Mouse (Mus musculus) thymus, adult 2 months (tissue): ENCODE measurements around the gene Megf11. TPM values are rescaled to one million over a fixed set of nuclear protein-coding genes. Genes with fewer than 3 reads are reported as not detected.
"Not testable (repeated sequence)": the region's sequence is repeated elsewhere in the genome, so short reads cannot be mapped to it uniquely, and the experiment has no call there.

ENCODE experiments used
- DNase-seq: peaks from one replicate; pipeline ENCODE4 v3.0.0; 2021
- H3K27ac ChIP-seq: fragments of 200-500 bp; 2 replicates; pipeline ENCODE4 v1.5.1; 2012; ENCODE audit warnings: low read length, control low read depth; ENCODE audit not compliant: control insufficient read depth, insufficient read depth
- H3K27me3 ChIP-seq: fragments of 200-500 bp; 2 replicates; pipeline ENCODE4 v1.6.1; 2012; ENCODE audit warnings: mild to moderate bottlenecking, low read length, moderate library complexity, mixed read lengths; ENCODE audit not compliant: control insufficient read depth, insufficient read depth
- H3K36me3 ChIP-seq: fragments of 200-500 bp; 2 replicates; pipeline ENCODE4 v1.6.1; 2012; ENCODE audit warnings: mild to moderate bottlenecking, low read length, moderate library complexity; ENCODE audit not compliant: control insufficient read depth, insufficient read depth
- H3K4me1 ChIP-seq: fragments of 200-500 bp; replicated peaks from 2 replicates; pipeline ENCODE4 v1.6.1; 2012; ENCODE audit warnings: low read length; ENCODE audit not compliant: control insufficient read depth, insufficient read depth
- H3K4me3 ChIP-seq: fragments of 200-500 bp; 2 replicates; pipeline ENCODE4 v1.5.1; 2012; ENCODE audit warnings: mild to moderate bottlenecking, low read length, control low read depth, moderate library complexity; ENCODE audit not compliant: control insufficient read depth, insufficient read depth
- CTCF ChIP-seq: fragments of 200-500 bp; IDR thresholded peaks from 2 replicates; pipeline ENCODE4 v1.5.1; 2012; ENCODE audit warnings: mild to moderate bottlenecking, control low read depth, low read length, moderate library complexity, borderline replicate concordance; ENCODE audit not compliant: control insufficient read depth, poor library complexity, insufficient read depth; ENCODE audit errors: extremely low read depth
- POLR2A ChIP-seq: fragments of 200-500 bp; IDR thresholded peaks from 2 replicates; pipeline ENCODE4 v1.6.1; 2012; ENCODE audit warnings: mild to moderate bottlenecking, low read length, control low read depth, moderate library complexity; ENCODE audit not compliant: control insufficient read depth, poor library complexity, insufficient read depth; ENCODE audit errors: extremely low read depth
- WGBS: fragments of 180-500 bp; shearing (Covaris S2); methylation state at CpG from one replicate; pipeline ENCODE4 v1.1.7; 2018; 5-methylcytosine and 5-hydroxymethylcytosine counted together
- polyA plus RNA-seq: library from polyadenylated mRNA; depleted of rRNA; stranded (reverse); fragments of >200 nt; gene quantifications from 2 replicates; pipeline ENCODE4 v1.2.3, GENCODE M21; 2012

The Megf11 gene
- polyA plus RNA-seq, 1 experiment = 0.70 TPM

DNA sequence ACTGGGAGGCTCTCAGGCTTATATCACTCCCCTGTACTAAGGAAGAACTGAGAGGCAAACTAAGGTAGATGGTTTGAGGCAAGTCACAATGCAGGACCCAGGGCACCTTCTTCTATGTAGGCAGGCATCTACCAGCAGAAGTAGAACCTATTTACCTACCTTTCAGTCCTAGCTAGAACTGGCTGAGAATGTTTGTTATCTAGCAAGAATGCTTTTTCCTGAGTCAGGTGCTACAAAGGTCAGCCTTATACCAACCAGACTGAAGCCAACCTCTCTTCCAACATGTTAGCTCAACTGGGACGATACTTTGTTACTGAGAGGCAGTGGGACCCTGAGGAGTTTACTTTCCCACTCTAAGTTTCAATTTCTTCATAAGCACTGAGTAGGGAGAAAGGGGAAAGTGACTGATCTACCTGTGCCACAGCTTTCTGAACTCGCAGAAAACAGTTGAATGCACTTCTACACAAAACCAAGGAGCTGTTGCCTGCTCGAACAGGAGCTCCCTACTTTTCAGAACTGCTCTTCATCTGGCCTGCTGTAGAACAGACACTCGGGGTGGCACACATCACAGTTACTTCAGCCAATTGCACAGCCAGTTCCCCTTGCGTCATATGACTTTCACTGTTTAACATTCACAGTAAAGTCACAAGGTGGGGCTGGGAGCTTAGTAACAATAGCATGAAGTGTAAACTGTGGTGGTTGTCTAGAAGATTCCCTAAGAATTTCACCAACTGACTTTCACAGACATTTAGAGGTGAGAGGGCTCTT lies 318.8 kb downstream of the Megf11 start:
- H3K4me3 ChIP-seq = no peak overlapping the region
- H3K36me3 ChIP-seq = peaks cover 13% of the 10 kb centered on the region
- no peak for DNase-seq
- H3K4me1 ChIP-seq = 0 out of 2 replicates have a peak, but pooled peaks cover 2% of the 10 kb centered on the region
- 90% methylated on average over 5 of the region's 5 CpGs for WGBS
- TF ChIP-seq POLR2A (no peak), CTCF (no peak)
- no peak overlapping the region for H3K27ac ChIP-seq
- no peaks in the 10 kb centered on the region for H3K27me3 ChIP-seq

DNA sequence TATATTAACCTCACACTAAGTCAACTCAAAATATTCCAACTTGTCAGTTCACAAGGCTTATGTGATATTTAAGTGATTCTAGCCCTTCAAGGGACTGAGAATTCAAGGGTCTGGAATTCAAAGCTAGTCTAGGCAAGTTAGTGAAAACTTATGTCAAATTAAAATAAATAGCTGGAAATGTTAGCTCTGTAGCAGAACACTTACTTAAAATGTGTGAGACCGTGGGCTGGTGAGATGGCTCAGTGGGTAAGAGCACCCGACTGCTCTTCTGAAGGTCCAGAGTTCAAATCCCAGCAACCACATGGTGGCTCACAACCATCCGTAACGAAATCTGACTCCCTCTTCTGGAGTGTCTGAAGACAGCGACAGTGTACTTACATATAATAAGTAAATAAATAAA lies 324.9 kb downstream of the Megf11 start:
- H3K4me3 ChIP-seq, H3K27ac ChIP-seq, H3K4me1 ChIP-seq, DNase-seq, H3K27me3 ChIP-seq: not testable (repeated sequence)
- WGBS = 96% methylated on average over 5 of the region's 5 CpGs
- H3K36me3 ChIP-seq = peaks cover 13% of the 10 kb centered on the region

- H3K27ac ChIP-seq = no peak overlapping the region
- WGBS = 89% methylated on average over 5 of the region's 5 CpGs
- H3K4me1 ChIP-seq = no peaks in the 10 kb centered on the region
- TF ChIP-seq POLR2A (no peak), CTCF (no peak)
- peaks cover 19% of the 10 kb centered on the region for H3K36me3 ChIP-seq
- no peaks in the 10 kb centered on the region for H3K27me3 ChIP-seq
- H3K4me3 ChIP-seq = no peak overlapping the region
- no peak for DNase-seq
Observed at GRCm38 (mm10) chr9:64719526-64720163, 334.2 kb downstream of the Megf11 start.

GRCm38 (mm10) chr9:64726454-64726853 lies 341.0 kb downstream of the Megf11 start:
- DNase-seq = no peak
- Histone ChIP-seq H3K27ac (no peak overlapping the region), H3K4me1 (no peaks in the 10 kb centered on the region), H3K36me3 (peaks cover 23% of the 10 kb centered on the region), H3K27me3 (no peaks in the 10 kb centered on the region), H3K4me3 (no peak overlapping the region)
- TF ChIP-seq CTCF (no peak), POLR2A (no peak)
- 97% methylated on average over 5 of the region's 5 CpGs for WGBS

GRCm38 (mm10) chr9:64731029-64731560 lies 345.7 kb downstream of the Megf11 start:
- no peak overlapping the region for H3K4me3 ChIP-seq
- no peaks in the 10 kb centered on the region for H3K27me3 ChIP-seq
- no peak for TF ChIP-seq POLR2A
- no peak for TF ChIP-seq CTCF
- 84% methylated on average over 3 of the region's 3 CpGs for WGBS
- H3K4me1 ChIP-seq = peaks cover 3% of the 10 kb centered on the region
- H3K36me3 ChIP-seq = peaks cover 7% of the 10 kb centered on the region
- no peak for DNase-seq
- H3K27ac ChIP-seq = no peak overlapping the region

GRCm38 (mm10) chr9:64734166-64734565 lies 348.7 kb downstream of the Megf11 start:
- Histone ChIP-seq H3K4me1 (peaks cover 3% of the 10 kb centered on the region), H3K4me3 (no peak overlapping the region), H3K27ac (no peak overlapping the region), H3K27me3 (no peaks in the 10 kb centered on the region), H3K36me3 (no peaks in the 10 kb centered on the region)
- DNase-seq = peak; percentile 5
- WGBS = 33% methylated on average over 6 of the region's 6 CpGs
- no peak for TF ChIP-seq POLR2A

DNA sequence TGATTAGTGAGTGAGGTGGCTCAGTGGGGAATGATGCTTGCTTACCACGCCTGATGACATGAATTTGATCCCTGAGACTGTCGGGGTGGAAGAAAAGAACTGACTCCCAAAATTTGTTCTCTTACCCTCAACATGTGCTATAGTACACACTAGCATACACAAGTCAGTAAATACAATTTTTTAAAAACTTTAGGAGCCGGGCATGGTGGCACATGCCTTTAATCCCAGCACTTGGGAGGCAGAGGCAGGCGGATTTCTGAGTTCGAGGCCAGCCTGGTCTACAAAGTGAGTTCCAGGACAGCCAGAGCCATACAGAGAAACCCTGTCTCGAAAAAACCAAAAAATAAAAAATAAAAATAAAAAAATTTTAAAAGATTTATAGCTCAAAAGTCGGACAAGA lies 349.6 kb downstream of the Megf11 start:
- 97% methylated on average over 7 of the region's 7 CpGs for WGBS
- DNase-seq, H3K36me3 ChIP-seq, H3K27ac ChIP-seq, H3K4me1 ChIP-seq, H3K4me3 ChIP-seq, H3K27me3 ChIP-seq: not testable (repeated sequence)
